Mouse (Mus musculus) kidney, adult 9 months (tissue): ENCODE measurements around the gene Csmd2.

Experiments
- DNase-seq: peaks from one replicate; pipeline ENCODE4 v3.0.0; 2022

Gene Csmd2

GRCm38 (mm10) chr4:128259211-128259610 is 271.6 kb downstream of the Csmd2 start:
- no peak for DNase-seq

- no peak for DNase-seq
These were observed 273.4 kb downstream of the Csmd2 start, which contains the start of gene Hmgb4 for GRCm38 (mm10) chr4:128260907-128261560. TSS of gene Hmgb4 (minus strand) at chr4:128260957.

GRCm38 (mm10) chr4:128264491-128264890 is 276.8 kb downstream of the Csmd2 start:
- DNase-seq, result no peak

- DNase-seq, result no peak
These were observed 277.7 kb downstream of the Csmd2 start for GRCm38 (mm10) chr4:128265341-128265740.

- DNase-seq, result peak; percentile 6
These were observed 281.7 kb downstream of the Csmd2 start for GRCm38 (mm10) chr4:128269261-128269875.

- no peak for DNase-seq
These were observed 282.5 kb downstream of the Csmd2 start for GRCm38 (mm10) chr4:128270177-128270576.

GRCm38 (mm10) chr4:128270931-128271330 is 283.3 kb downstream of the Csmd2 start:
- DNase-seq, result no peak

- no peak for DNase-seq
These were observed 284.8 kb downstream of the Csmd2 start for GRCm38 (mm10) chr4:128272501-128272900.

GRCm38 (mm10) chr4:128273146-128273545 is 285.5 kb downstream of the Csmd2 start:
- DNase-seq, result no peak

GRCm38 (mm10) chr4:128275116-128275515 is 287.5 kb downstream of the Csmd2 start:
- no peak for DNase-seq

- DNase-seq, result no peak
These were observed 287.9 kb downstream of the Csmd2 start for GRCm38 (mm10) chr4:128275586-128275985.

- no peak for DNase-seq
These were observed 297.4 kb downstream of the Csmd2 start for GRCm38 (mm10) chr4:128285009-128285408.

GRCm38 (mm10) chr4:128288095-128288494 is 300.4 kb downstream of the Csmd2 start:
- no peak for DNase-seq

- no peak for DNase-seq
These were observed 316.4 kb downstream of the Csmd2 start for GRCm38 (mm10) chr4:128304049-128304448.

GRCm38 (mm10) chr4:128306011-128306410 is 318.4 kb downstream of the Csmd2 start:
- no peak for DNase-seq

- DNase-seq, result no peak
These were observed 327.7 kb downstream of the Csmd2 start for GRCm38 (mm10) chr4:128315328-128315727.

GRCm38 (mm10) chr4:128317951-128318350 is 330.3 kb downstream of the Csmd2 start:
- peak; percentile 1 for DNase-seq

- no peak for DNase-seq
These were observed 337.9 kb downstream of the Csmd2 start for GRCm38 (mm10) chr4:128325511-128325910.

- no peak for DNase-seq
These were observed 339.1 kb downstream of the Csmd2 start for GRCm38 (mm10) chr4:128326755-128327154.

- no peak for DNase-seq
These were observed 339.8 kb downstream of the Csmd2 start for GRCm38 (mm10) chr4:128327421-128327820.

GRCm38 (mm10) chr4:128330519-128330918 is 342.9 kb downstream of the Csmd2 start:
- no peak for DNase-seq

- no peak for DNase-seq
These were observed 352.8 kb downstream of the Csmd2 start for GRCm38 (mm10) chr4:128340457-128340856.

- DNase-seq, result no peak
These were observed 353.7 kb downstream of the Csmd2 start for GRCm38 (mm10) chr4:128341315-128341714.

- DNase-seq, result no peak
These were observed 354.6 kb downstream of the Csmd2 start for GRCm38 (mm10) chr4:128342208-128342607.

- DNase-seq, result no peak
These were observed 371.1 kb downstream of the Csmd2 start for GRCm38 (mm10) chr4:128358751-128359150.
